Comparison of ENCODE assay signal across 10 mouse cellular contexts in the genomic region with DNA sequence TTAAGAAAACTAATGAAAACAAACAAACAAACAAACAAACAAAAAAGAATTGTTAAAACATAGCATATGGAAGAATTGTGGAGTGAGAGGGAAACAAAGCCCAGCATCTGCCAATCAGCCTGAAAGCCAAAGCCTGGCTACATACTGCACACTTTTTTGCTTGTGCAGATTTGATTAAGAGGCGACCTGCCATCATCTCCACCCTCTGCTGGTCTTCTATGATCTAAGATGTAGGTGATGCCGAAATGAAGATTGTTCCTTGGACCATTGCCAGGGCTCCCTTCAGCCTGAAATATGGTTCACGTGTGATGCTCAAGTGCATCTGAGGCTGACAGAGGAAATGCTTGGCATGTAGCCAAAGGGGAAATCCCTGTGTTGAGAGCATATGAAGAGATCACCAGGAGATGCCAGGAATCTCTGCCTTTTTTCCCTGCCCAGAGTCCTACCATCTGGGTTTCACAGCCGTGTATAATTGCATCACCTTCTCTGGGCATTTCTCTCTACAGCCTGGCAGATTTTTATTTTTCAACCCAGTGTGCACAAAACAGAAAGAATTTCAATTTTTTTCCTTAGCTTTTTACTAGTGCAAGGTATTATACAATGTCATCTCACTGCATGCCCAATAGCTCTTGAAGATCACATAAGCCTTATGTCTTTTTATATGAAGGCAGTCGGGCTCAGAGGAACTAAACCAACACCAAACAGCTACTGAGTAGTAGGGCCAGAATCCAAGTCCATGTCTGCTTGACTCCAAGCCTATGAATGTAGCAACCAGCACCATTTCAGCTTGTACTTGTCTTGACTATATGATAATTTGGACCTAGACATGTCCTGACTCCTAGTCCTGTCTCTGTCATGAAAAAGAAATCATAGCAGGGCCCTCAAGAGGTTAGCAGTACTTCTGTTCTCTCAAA. TPM values are rescaled to one million over a fixed set of nuclear protein-coding genes. Genes with fewer than 3 reads are reported as not detected.
A peak's percentile ranks its signal among the peaks of the same experiment; 100 is the strongest.
DNase-seq lines count a peak whose midpoint lies in the region; ATAC-seq and TF ChIP-seq lines count a peak whose summit lies in the region.
"Had no signal": no experiment of that assay in that cellular context is flagged by ENCODE, and none has a peak within 500 bp of the region (broad histone marks: within the 10 kb centered on the region; RNA-seq: fewer than 3 reads in every experiment).

No protein-coding gene starts in this region.

- H3K36me3 ChIP-seq in forebrain, embryonic 13.5 days (ENCODE audit: poor library complexity, severe bottlenecking): no peaks in the 10 kb centered on the region
- no peaks in the 10 kb centered on the region for H3K36me3 ChIP-seq in forebrain, embryonic 11.5 days (ENCODE audit: control insufficient read depth, insufficient read depth, low read length)
- no peaks in the 10 kb centered on the region for H3K36me3 ChIP-seq in myocyte (ENCODE audit: control insufficient read depth, insufficient read depth)

- no peak overlapping the region for H3K4me2 ChIP-seq in forebrain, embryonic 13.5 days
- H3K4me2 ChIP-seq in forebrain, embryonic 11.5 days (ENCODE audit: low read depth, low read length, severe bottlenecking): no peak overlapping the region
- no peak overlapping the region for H3K4me2 ChIP-seq in myocyte (ENCODE audit: low read depth)

- no peaks in the 10 kb centered on the region for H3K79me2 ChIP-seq in myocyte (ENCODE audit: control insufficient read depth, insufficient read depth)

- H3K27me3 ChIP-seq in forebrain, embryonic 13.5 days: 0 out of 2 replicates have a peak, but pooled peaks cover 5% of the 10 kb centered on the region
- no peaks in the 10 kb centered on the region for H3K27me3 ChIP-seq in forebrain, embryonic 11.5 days (ENCODE audit: control insufficient read depth, insufficient read depth, low read length)
- no peaks in the 10 kb centered on the region for H3K27me3 ChIP-seq in myocyte (ENCODE audit: control insufficient read depth, insufficient read depth, insufficient read length)

- H3K9ac ChIP-seq in forebrain, embryonic 13.5 days: no peak overlapping the region
- no peak overlapping the region for H3K9ac ChIP-seq in forebrain, embryonic 11.5 days (ENCODE audit: low read length)

- no peak overlapping the region for H3ac ChIP-seq in myocyte (ENCODE audit: control insufficient read depth, insufficient read length)

- no peak for TF ChIP-seq POLR2A in myocyte (IDR thresholded peaks at IDR 0.05; ENCODE audit: insufficient read length, low read depth)

- 43% methylated on average over 5 of the region's 5 CpGs for WGBS in forebrain, embryonic 13.5 days
- WGBS in forebrain, embryonic 11.5 days: 75% methylated on average over 5 of the region's 5 CpGs

- H3K4me1 ChIP-seq in forebrain, embryonic 13.5 days: peaks cover 24% of the 10 kb centered on the region
- no peaks in the 10 kb centered on the region for H3K4me1 ChIP-seq in forebrain, embryonic 11.5 days (replicated peaks; ENCODE audit: control insufficient read depth, insufficient read depth, low read length)

- H3K4me3 ChIP-seq in forebrain, embryonic 13.5 days: no peak overlapping the region
- H3K4me3 ChIP-seq in forebrain, embryonic 11.5 days (ENCODE audit: low read depth, low read length): no peak overlapping the region
- H3K4me3 ChIP-seq in myocyte: no peak overlapping the region

- peak overlapping the region; percentile 37; the same call in 1 of the 2 replicates for H3K27ac ChIP-seq in forebrain, embryonic 13.5 days
- no peak overlapping the region for H3K27ac ChIP-seq in forebrain, embryonic 11.5 days (ENCODE audit: low read depth, low read length)

- peak; percentile 84 for ATAC-seq in forebrain, embryonic 13.5 days
- no peak for ATAC-seq in forebrain, embryonic 11.5 days (replicated peaks; ENCODE audit: low FRiP score)
- ATAC-seq in megakaryocyte-erythroid progenitor cell, adult 5-6 weeks (replicated peaks; ENCODE audit: low FRiP score, low TSS enrichment, poor library complexity, severe bottlenecking): no peak

- DNase-seq in forebrain, embryonic 11.5 days (ENCODE audit: low spot score): no peak
- DNase-seq in left cerebral cortex, postnatal 4 days: peak; percentile 88
- DNase-seq in left cerebral cortex, postnatal 36 days (ENCODE audit: low spot score in 2 of 2): no peak
- peak; percentile 95 to 97 for DNase-seq in cerebellum, postnatal 10 days
- DNase-seq in thymus, postnatal 10 days (ENCODE audit: low spot score in 2 of 2): no peak

- no peaks in the 10 kb centered on the region for H3K9me3 ChIP-seq in forebrain, embryonic 13.5 days (replicated peaks)
- H3K9me3 ChIP-seq in forebrain, embryonic 11.5 days (ENCODE audit: control insufficient read depth, low read length): no peaks in the 10 kb centered on the region

- intact Hi-C loops in left cerebral cortex, postnatal 4 days (cut with DNase I): no loop called here
- intact Hi-C loops in left cerebral cortex, postnatal 36 days (cut with DNase I): no loop called here

TF ChIP-seq in myocyte, 11 proteins besides CTCF, POLR2A, EP300 and RAD21:
- TF ChIP-seq MYOG (IDR thresholded peaks at IDR 0.05; ENCODE audit: control insufficient read depth in 1 of 3, insufficient read depth in 1 of 3, insufficient read length in 2 of 3, low read depth in 2 of 3) (no peak), CEBPB (IDR thresholded peaks at IDR 0.05; ENCODE audit: insufficient read depth, poor library complexity, severe bottlenecking) (peak; percentile 60; the same call in 1 of the 2 replicates)

RNA-seq across cellular contexts. Expression of a gene that starts 2.0 kb away (rescaled TPM):
- polyA plus RNA-seq in forebrain, embryonic 13.5 days (2015; fragmentation: Nextera tagmentation; extraction: Ambion mirVana): not detected in 2 replicates
- not detected in 2 replicates for polyA plus RNA-seq in forebrain, embryonic 11.5 days (2014; fragmentation: Nextera tagmentation; extraction: Ambion mirVana)
- total RNA-seq in left cerebral cortex, postnatal 4 days (2021): not detected
- not detected for total RNA-seq in left cerebral cortex, postnatal 36 days (2021)
- not detected for polyA plus RNA-seq in myocyte (2012; fragmentation: generic; extraction: Trizol)
- not detected in 2 replicates for total RNA-seq in megakaryocyte-erythroid progenitor cell, adult 5-6 weeks (2014; fragmentation: Nextera tagmentation)
- not detected in 2 replicates for total RNA-seq in megakaryocyte-erythroid progenitor cell, adult 5-6 weeks (2017)
- total RNA-seq: common myeloid progenitor, adult 5-6 weeks; layer of hippocampus, postnatal 36 days had no signal

Comparison
In these comparisons a context has a peak if more than half of its experiments do, and no peak if none do; other contexts are left out.
1. DNase-seq: peak in left cerebral cortex, postnatal 4 days (single experiment) and cerebellum, postnatal 10 days (2 of 2); none in forebrain, embryonic 11.5 days (single experiment), left cerebral cortex, postnatal 36 days (0 of 2) and thymus, postnatal 10 days (0 of 2).